Mouse (Mus musculus): Measurements from ENCODE around the gene Gm10220. TPM values are rescaled to one million over a fixed set of nuclear protein-coding genes. Genes with fewer than 3 reads are reported as not detected.
"Not testable (repeated sequence)": the region's sequence is repeated elsewhere in the genome, so short reads cannot be mapped to it uniquely, and the experiment has no call there.

The Gm10220 gene
- polyA plus RNA-seq (2012; rRNA removed), result not detected in 2 replicates

- DNase-seq (ENCODE audit: low read depth), result not testable (repeated sequence)
These were observed at the start of gene Gm10220 for GRCm38 (mm10) chr5:26121321-26121720. Gene Gm10220 (minus strand): TSS chr5:26121421.

GRCm38 (mm10) chr5:26169855-26170254, 48.6 kb upstream of the Gm10220 start:
- DNase-seq (ENCODE audit: low read depth), result no peak

- no peak for DNase-seq (ENCODE audit: low read depth)
These were observed 44.6 kb upstream of the Gm10220 start for GRCm38 (mm10) chr5:26165791-26166165.

- no peak for DNase-seq (ENCODE audit: low read depth)
These were observed 44.0 kb upstream of the Gm10220 start for GRCm38 (mm10) chr5:26165036-26165790.

GRCm38 (mm10) chr5:26157396-26158170, 36.4 kb upstream of the Gm10220 start:
- DNase-seq (ENCODE audit: low read depth), result no peak

- DNase-seq (ENCODE audit: low read depth), result no peak
These were observed 21.7 kb upstream of the Gm10220 start for GRCm38 (mm10) chr5:26142891-26143290.

GRCm38 (mm10) chr5:26105262-26105661, 16.0 kb downstream of the Gm10220 start, which contains the start of gene 5031410I06Rik:
Gene 5031410I06Rik (minus strand): TSS chr5:26105362.
- DNase-seq (ENCODE audit: low read depth), result not testable (repeated sequence)

- not testable (repeated sequence) for DNase-seq (ENCODE audit: low read depth)
These were observed 32.0 kb downstream of the Gm10220 start, which contains the start of gene Gm10471 for GRCm38 (mm10) chr5:26089191-26089590. Gene Gm10471 (minus strand): TSS chr5:26089291.

- not testable (repeated sequence) for DNase-seq (ENCODE audit: low read depth)
These were observed 42.2 kb downstream of the Gm10220 start for GRCm38 (mm10) chr5:26079023-26079422.

- no peak for DNase-seq (ENCODE audit: low read depth)
These were observed 50.5 kb downstream of the Gm10220 start for GRCm38 (mm10) chr5:26070716-26071115.

Other genes with a start within 250 kb of the Gm10220 start
- gene Gm21663, start 179.0 kb downstream of the Gm10220 start, polyA plus RNA-seq (2012; rRNA removed), result not detected in 2 replicates
- gene Gm21671, start 167.0 kb downstream of the Gm10220 start, polyA plus RNA-seq (2012; rRNA removed), result 0.04 TPM in 1 of 2 replicates, not detected in the other
- not detected in 2 replicates for gene Gm21680, start 148.8 kb downstream of the Gm10220 start, polyA plus RNA-seq (2012; rRNA removed)
- not detected in 2 replicates for gene Gm21698, start 132.8 kb downstream of the Gm10220 start, polyA plus RNA-seq (2012; rRNA removed)
- gene Gm1979, start 116.6 kb downstream of the Gm10220 start, polyA plus RNA-seq (2012; rRNA removed), result not detected in 2 replicates
- not detected in 2 replicates for gene Gm5862, start 98.5 kb downstream of the Gm10220 start, polyA plus RNA-seq (2012; rRNA removed)
- 0.04 TPM in 1 of 2 replicates, not detected in the other for gene Speer4a, start 81.9 kb downstream of the Gm10220 start, polyA plus RNA-seq (2012; rRNA removed)
- gene Gm7347, start 62.8 kb downstream of the Gm10220 start, polyA plus RNA-seq (2012; rRNA removed), result not detected in 2 replicates
- gene Gm10471, start 32.1 kb downstream of the Gm10220 start, polyA plus RNA-seq (2012; rRNA removed), result not detected in 2 replicates
- not detected in 2 replicates for gene 5031410I06Rik, start 16.1 kb downstream of the Gm10220 start, polyA plus RNA-seq (2012; rRNA removed)
- gene Gm7361, start 136.3 kb upstream of the Gm10220 start, polyA plus RNA-seq (2012; rRNA removed), result not detected in 2 replicates